In genomic region chr9:83910926-83911325, GRCm38 (mm10) we compare ENCODE assay signal across 22 mouse cellular contexts.
"Had no signal": no experiment of that assay in that cellular context is flagged by ENCODE, and none has a peak within 500 bp of the region (broad histone marks: within the 10 kb centered on the region; RNA-seq: fewer than 3 reads in every experiment).

No protein-coding gene starts in this region.

- ATAC-seq: hindbrain, embryonic 16.5 days; hindbrain, postnatal 0 days; inflammation-experienced regulatory T-cells, adult 6 months; intestine, embryonic 15.5 days; intestine, embryonic 16.5 days; intestine, postnatal 0 days had no signal

- DNase-seq: heart, postnatal 10 days; heart, postnatal 14 days; heart, postnatal 36 days; heart, postnatal 4 days; kidney, adult 11 months; kidney, adult 18-20 months; kidney, adult 2 months; kidney, adult 8-10 months; kidney, adult 9 months; kidney, postnatal 10 days; kidney, postnatal 14 days; kidney, postnatal 25 days; kidney, postnatal 36 days; kidney, postnatal 4 days; layer of hippocampus, adult 9-11 months; layer of hippocampus, postnatal 36 days had no signal
